Mouse (Mus musculus) spleen, postnatal 4 days (tissue): ENCODE measurements around the gene Mettl6.

Experiments used
- DNase-seq, 2 experiments: peaks; one replicate each; pipeline ENCODE4 v3.0.0; 2022; ENCODE audit warnings: low spot score in 2 of 2

Gene Mettl6

DNA sequence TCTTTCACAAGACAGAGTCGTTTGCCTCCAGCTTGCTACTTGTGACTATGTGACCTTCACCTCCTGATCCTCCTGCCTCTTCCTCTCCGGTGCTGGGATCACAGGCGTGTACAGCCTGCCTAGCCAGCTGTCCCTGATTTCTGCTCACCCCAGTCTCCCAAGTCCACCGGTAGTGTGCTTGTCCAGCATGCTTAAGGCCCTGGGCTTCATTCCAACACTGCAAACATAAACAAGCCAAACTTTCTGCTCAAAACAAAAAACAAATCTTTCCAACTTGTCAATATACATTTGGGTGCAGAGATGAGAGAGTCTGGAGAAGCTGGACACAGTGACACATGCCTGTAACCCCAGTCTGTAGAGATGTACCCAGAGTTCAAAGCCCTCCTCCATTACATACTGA, 62.4 kb downstream of the Mettl6 start:
- no peak for DNase-seq

- no peak for DNase-seq
Measured at GRCm38 (mm10) chr14:31431789-31432330, 63.0 kb downstream of the Mettl6 start.

DNA sequence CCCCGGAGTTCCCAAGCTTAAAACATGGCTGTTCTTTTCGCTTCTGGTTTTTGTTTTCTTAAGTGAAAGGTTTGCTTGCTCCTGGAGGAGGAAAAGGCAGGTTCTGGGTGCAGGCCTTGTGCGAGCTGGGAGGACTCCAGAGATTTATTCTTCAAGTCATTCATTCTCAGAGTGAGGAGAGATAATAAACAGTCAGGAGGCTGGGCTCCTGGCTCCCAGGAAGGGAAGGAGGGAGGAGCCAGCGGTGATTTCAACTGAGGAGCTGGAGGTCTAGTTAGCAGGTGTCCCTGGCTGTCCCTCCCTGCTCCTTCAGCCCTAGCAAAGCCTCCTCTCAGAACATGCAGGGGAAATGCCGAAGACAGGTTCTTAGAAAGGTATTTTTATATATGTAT, 65.8 kb downstream of the Mettl6 start:
- no peak for DNase-seq

GRCm38 (mm10) chr14:31428211-31429003, 66.4 kb downstream of the Mettl6 start:
- no peak for DNase-seq
